Mouse (Mus musculus) gastrocnemius, postnatal 36 days (tissue): ENCODE data around the gene Diras1. TPM values are rescaled to one million over a fixed set of nuclear protein-coding genes. Genes with fewer than 3 reads are reported as not detected.
"Not testable (repeated sequence)": the region's sequence is repeated elsewhere in the genome, so short reads cannot be mapped to it uniquely, and the experiment has no call there.

Experiments used
- DNase-seq, 2 experiments: peaks; one replicate each; pipeline ENCODE4 v3.0.0; 2022
- intact Hi-C: fragments of 180-260 bp; cut with DNase I; formaldehyde crosslinking; loops from one replicate; pipeline ENCODE4 v1.15.1; 2025
- total RNA-seq, 2 experiments: library from RNA; stranded (reverse); gene quantifications; 2 replicates each; pipeline ENCODE4 v1.2.3; 2021

Gene Diras1
- total RNA-seq, 2 experiments from 2014 or later, result 0.08 TPM; not detected in 1

GRCm38 (mm10) chr10:81000197-81001062 is 25.0 kb downstream of the Diras1 start:
- intact Hi-C loops, result loop anchor here (2.0 kb wide), 1 partner anchor 40 kb away; no protein-coding TSS in a partner anchor

GRCm38 (mm10) chr10:80999362-81000196 is 25.9 kb downstream of the Diras1 start:
- peak; percentile 72 to 82 for DNase-seq
- intact Hi-C loops, result loop anchor here (2.0 to 5.0 kb wide), 3 partner anchors 41 to 182 kb away; no protein-coding TSS in a partner anchor

More at GRCm38 (mm10) chr10:81000197-81001062, 25.0 kb downstream of the Diras1 start:
- DNase-seq, result no peak

DNA sequence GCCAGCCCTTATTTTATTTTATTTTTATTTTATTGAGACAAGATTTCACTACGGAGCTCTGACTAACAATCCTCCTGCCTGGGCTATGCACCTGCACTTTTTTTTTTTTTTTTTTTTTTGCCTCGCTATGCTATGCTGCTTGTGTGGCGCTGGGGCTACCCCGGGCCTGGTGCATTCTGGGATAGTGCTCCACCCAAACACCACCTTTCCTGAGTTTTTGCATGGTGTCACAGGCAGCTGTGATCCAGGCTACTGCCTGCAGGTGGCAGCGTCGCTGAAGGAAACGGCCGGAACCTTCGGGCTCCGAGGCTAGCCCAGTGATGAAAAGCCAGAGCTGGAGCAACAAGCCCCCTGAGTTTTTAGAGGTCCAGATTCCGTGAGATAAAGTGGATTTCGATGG is 26.7 kb downstream of the Diras1 start:
- intact Hi-C loops, result loop anchor here (2.0 to 5.0 kb wide), 2 partner anchors 84 to 181 kb away; no protein-coding TSS in a partner anchor
- DNase-seq, result no peak

GRCm38 (mm10) chr10:80998021-80998420 is 27.4 kb downstream of the Diras1 start:
- intact Hi-C loops, result loop anchor here (2.0 to 5.0 kb wide), 2 partner anchors 85 to 181 kb away; no protein-coding TSS in a partner anchor
- no peak for DNase-seq

- intact Hi-C loops, result loop anchor here (5.0 kb wide), 1 partner anchor 180 kb away; no protein-coding TSS in a partner anchor
- DNase-seq, result no peak
Measured at GRCm38 (mm10) chr10:80997332-80997731, 28.1 kb downstream of the Diras1 start.

DNA sequence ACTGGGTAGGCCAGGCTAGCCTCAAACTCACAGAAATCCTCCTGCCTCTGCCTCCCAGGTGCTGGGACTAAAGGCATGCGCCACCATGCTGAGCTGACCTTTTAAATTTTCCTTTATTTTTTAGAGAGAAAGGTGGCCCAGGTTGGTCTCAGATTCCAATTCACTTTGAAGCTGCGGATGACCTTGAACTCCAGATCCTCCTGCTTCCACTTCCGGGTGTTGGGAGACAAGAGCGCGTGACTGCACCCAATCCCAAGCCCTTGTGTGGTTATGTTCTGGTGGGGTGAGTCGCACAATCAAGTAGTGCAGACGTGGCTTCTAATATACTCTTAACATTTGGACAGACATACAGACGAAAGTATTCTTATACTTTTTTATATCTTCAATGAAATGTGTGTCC is 29.0 kb downstream of the Diras1 start:
- no peak for DNase-seq
- intact Hi-C loops, result loop anchor here (5.0 kb wide), 1 partner anchor 179 kb away; no protein-coding TSS in a partner anchor

GRCm38 (mm10) chr10:80995091-80995632 is 30.3 kb downstream of the Diras1 start:
- peak; percentile 64 to 76 for DNase-seq
- intact Hi-C loops, result loop anchor here (2.0 to 5.0 kb wide), 2 partner anchors 68 to 178 kb away; no protein-coding TSS in a partner anchor

GRCm38 (mm10) chr10:80994621-80995020 is 30.8 kb downstream of the Diras1 start:
- DNase-seq, result no peak
- intact Hi-C loops, result loop anchor here (2.0 to 5.0 kb wide), 4 partner anchors 37 to 247 kb away; no protein-coding TSS in a partner anchor

- DNase-seq, result no peak
- intact Hi-C loops, result loop anchor here (2.0 to 5.0 kb wide), 3 partner anchors 36 to 246 kb away; no protein-coding TSS in a partner anchor
Measured at GRCm38 (mm10) chr10:80993276-80993675, 32.2 kb downstream of the Diras1 start.

GRCm38 (mm10) chr10:80991945-80992344 is 33.5 kb downstream of the Diras1 start:
- intact Hi-C loops, result loop anchor here (2.0 to 5.0 kb wide), 3 partner anchors 35 to 245 kb away; no protein-coding TSS in a partner anchor
- DNase-seq, result no peak

GRCm38 (mm10) chr10:80991007-80991406 is 34.5 kb downstream of the Diras1 start:
- no peak for DNase-seq
- intact Hi-C loops, result loop anchor here (5.0 kb wide), 2 partner anchors 34 to 244 kb away; no protein-coding TSS in a partner anchor

GRCm38 (mm10) chr10:80990406-80990805 is 35.1 kb downstream of the Diras1 start:
- intact Hi-C loops, result loop anchor here (5.0 kb wide), 2 partner anchors 33 to 243 kb away; no protein-coding TSS in a partner anchor
- DNase-seq, result no peak

DNA sequence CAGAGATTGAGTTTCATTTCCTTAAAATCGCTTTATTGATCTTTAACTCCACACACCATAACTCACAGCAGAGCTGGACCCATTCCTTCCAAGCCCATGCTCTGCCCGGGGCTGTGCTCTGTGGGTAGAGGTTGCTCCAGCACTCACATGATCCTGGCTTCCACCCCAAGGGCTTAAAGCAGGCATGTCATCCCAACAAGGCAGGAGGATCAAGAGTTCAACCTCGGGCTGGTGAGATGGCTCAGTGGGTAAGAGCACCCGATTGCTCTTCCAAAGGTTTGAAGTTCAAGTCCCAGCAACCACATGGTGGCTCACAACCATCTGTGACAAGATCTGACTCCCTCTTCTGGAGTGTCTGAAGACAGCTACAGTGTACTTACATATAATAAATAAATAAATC is 35.6 kb downstream of the Diras1 start:
- intact Hi-C loops, result loop anchor here (5.0 kb wide), 3 partner anchors 33 to 243 kb away; partner anchors contain the start of gene Jsrp1
- not testable (repeated sequence) for DNase-seq

- DNase-seq, result no peak
- intact Hi-C loops, result loop anchor here (5.0 kb wide), 1 partner anchor 177 kb away; the partner anchor contains the start of gene Jsrp1
Measured at GRCm38 (mm10) chr10:80989446-80989845, 36.0 kb downstream of the Diras1 start.

DNA sequence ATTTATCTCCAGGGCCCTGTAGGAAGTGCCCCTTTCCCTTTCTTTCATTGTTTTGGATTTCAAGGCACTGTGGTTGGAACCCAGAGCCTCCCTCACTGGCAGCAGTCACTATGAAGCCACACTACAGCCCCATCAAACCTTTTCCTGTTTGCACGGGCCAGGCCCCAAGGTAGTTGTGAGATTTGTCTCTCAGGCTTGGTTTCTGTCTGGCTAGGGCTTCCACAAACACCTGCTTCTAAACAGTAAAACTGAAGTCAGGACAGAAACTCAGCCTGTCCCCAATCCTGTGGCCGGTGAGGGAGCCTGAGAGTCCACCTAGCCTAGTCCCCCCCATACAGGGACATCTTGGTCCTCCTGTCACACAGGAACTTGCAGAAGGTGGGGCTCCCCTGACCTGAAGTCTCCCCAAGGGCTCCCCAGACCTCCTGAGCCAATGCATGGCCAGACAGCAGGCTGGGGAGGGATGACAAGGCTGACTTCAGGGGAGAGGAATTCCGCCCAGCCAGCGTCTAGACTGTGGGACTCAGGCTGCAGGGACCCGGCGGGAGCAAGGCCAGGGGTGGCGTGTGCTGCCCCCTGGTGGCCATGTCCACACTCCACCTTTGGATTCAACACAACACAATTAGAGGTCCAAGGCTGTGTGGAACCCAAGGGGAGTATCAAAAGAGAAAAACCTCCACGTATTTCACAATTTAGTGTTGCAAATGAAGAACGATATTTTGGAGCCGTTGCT is 37.6 kb downstream of the Diras1 start:
- peak; percentile 81 to 86 for DNase-seq
- intact Hi-C loops, result loop anchor here (1.0 to 5.0 kb wide), 2 partner anchors 59 to 176 kb away; partner anchors contain the start of gene Jsrp1

GRCm38 (mm10) chr10:80986754-80987153 is 38.7 kb downstream of the Diras1 start:
- DNase-seq, result peak in 1 of 2 experiments; percentile 45

DNA sequence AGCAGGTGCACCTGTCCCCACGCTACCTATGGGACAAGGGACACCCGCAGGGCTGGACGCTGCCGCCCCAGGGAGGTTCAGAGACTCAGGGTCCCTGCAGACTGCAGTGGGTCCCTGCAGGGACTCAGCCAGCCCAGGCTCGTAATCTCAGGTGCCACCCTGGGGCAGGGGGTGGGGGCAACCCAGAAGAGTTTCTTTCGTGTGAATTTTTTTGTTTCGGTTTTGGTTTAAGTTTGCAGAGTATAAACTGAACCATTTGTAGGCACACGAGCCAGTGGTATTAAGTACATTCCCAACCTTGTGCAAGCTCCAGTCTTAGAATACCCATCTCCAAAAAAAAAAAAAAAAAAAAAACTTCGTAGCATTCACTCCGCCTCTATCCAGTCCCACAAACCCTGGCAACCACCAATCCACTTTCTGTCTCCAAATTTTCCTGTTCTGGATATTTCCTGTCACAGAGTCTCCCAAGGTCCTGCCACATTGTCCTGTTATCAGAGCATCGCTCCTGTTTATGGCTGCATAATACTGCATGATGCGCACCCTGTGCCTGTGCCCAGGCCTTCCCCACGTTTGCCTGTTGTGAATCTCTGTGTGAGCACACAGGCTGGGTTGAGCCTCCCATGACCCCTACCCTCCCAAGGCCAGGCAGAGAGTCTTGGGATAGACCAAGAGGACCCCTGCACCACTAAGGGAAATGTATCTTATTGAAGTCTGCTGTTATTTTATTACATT is 39.3 kb downstream of the Diras1 start:
- intact Hi-C loops, result loop anchor here (5.0 kb wide), 1 partner anchor 174 kb away; the partner anchor contains the start of gene Jsrp1
- no peak for DNase-seq

More at GRCm38 (mm10) chr10:80986754-80987153, 38.7 kb downstream of the Diras1 start:
- intact Hi-C loops, result loop anchor here (5.0 kb wide), 1 partner anchor 174 kb away; the partner anchor contains the start of gene Jsrp1
